Mouse (Mus musculus) lung, postnatal 0 days (tissue): ENCODE data around the gene Tbce. TPM values are rescaled to one million over a fixed set of nuclear protein-coding genes. Genes with fewer than 3 reads are reported as not detected.

Experiments
- ATAC-seq: fragments of 200-750 bp; cut with Nextera tagmentation; 2 replicates; pipeline ENCODE4 v1.8.0; 2017; ENCODE audit warnings: moderate library complexity
- DNase-seq: peaks from one replicate; pipeline ENCODE4 v3.0.0-alpha.2; 2016; ENCODE audit warnings: low spot score
- H3K27ac ChIP-seq: fragments of 300-500 bp; sonication (generic); 2 replicates; pipeline ENCODE4 v1.5.1; 2014; ENCODE audit warnings: antibody characterized with exemption, mild to moderate bottlenecking, low read length, mixed read lengths
- H3K27me3 ChIP-seq: fragments of 300-500 bp; sonication (generic); replicated peaks from 2 replicates; pipeline ENCODE4 v1.6.1; 2014; ENCODE audit warnings: low read length, mixed read lengths; ENCODE audit not compliant: insufficient read depth
- H3K36me3 ChIP-seq: fragments of 300-500 bp; sonication (generic); 2 replicates; pipeline ENCODE4 v1.6.1; 2014; ENCODE audit warnings: low read length, mixed read lengths; ENCODE audit not compliant: insufficient read depth
- H3K4me1 ChIP-seq: fragments of 300-500 bp; sonication (generic); 2 replicates; pipeline ENCODE4 v1.6.1; 2014; ENCODE audit warnings: antibody characterized with exemption, low read depth, low read length, mixed read lengths; ENCODE audit not compliant: insufficient read depth
- H3K4me2 ChIP-seq: fragments of 300-500 bp; sonication (generic); replicated peaks from 2 replicates; pipeline ENCODE4 v1.6.1; 2014; ENCODE audit warnings: low read depth, mild to moderate bottlenecking, low read length, moderate library complexity, mixed read lengths
- H3K4me3 ChIP-seq: fragments of 300-500 bp; sonication (generic); 2 replicates; pipeline ENCODE4 v1.5.1; 2014; ENCODE audit warnings: low read depth, low read length
- H3K9ac ChIP-seq: fragments of 300-500 bp; sonication (generic); replicated peaks from 2 replicates; pipeline ENCODE4 v1.6.1; 2014; ENCODE audit warnings: low read depth, mild to moderate bottlenecking
- H3K9me3 ChIP-seq: fragments of 300-500 bp; sonication (generic); 2 replicates; pipeline ENCODE4 v1.6.1; 2016; ENCODE audit warnings: low read length, mixed read lengths
- CTCF ChIP-seq: IDR thresholded peaks from 2 replicates; pipeline ENCODE4 v1.5.1; 2016; ENCODE audit warnings: antibody characterized with exemption, mild to moderate bottlenecking
- EP300 ChIP-seq: IDR thresholded peaks from 2 replicates; pipeline ENCODE4 v1.6.1; 2016; ENCODE audit warnings: antibody characterized with exemption, mild to moderate bottlenecking, control low read depth
- WGBS: fragments of 180-500 bp; shearing (Covaris S2); extraction: QIAGEN DNeasy Blood & Tissue Kit; methylation state at CpG from one replicate; pipeline ENCODE4 v1.1.7; 2014; 5-methylcytosine and 5-hydroxymethylcytosine counted together
- polyA plus RNA-seq: library from polyadenylated mRNA; unstranded; fragments of >200 nt; fragmentation: Nextera tagmentation; extraction: Ambion mirVana; gene quantifications from 2 replicates; pipeline ENCODE4 v1.2.1, GENCODE M21; 2015

Tbce gene
- polyA plus RNA-seq = 37.1 and 38.0 TPM in 2 replicates

DNA sequence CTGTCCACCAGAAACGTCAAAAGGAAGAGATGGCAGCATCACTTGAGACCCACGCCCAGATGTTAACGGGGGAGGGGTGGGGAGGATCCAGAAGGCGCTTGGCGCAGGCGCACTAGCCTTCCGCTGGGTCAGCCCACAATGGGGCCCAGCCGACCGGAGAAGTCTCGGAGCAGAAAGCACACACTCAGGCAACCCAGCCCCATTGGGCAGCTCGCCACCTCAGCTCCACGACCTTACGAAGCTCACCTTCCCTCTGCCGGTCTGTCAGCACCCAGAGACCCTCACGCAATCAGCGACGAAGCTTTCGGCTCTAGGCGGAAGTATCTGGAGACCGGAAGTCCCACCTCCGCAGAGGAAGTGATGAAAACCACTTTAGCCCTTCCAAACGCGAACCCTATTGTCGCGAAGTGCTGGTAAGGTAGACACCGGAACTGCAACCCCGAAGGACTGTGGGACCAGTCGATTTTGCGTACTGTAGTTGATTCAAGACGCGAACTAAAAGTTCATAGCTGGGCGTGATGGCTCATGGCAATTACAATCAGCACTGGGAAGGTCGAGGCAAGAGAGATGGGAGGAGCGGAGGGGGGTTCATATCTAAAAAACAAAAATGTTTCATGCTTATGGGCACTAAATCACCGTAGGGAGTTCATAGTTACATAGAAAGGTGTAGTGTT, at the start of gene Tbce:
Tbce (minus strand) TSS at position 347 of the 674 bp plus-strand sequence.
- Histone ChIP-seq H3K4me3 (peak within 1 kb of the TSS; percentile 79), H3K9me3 (no peaks in the 10 kb centered on the region), H3K27me3 (no peaks in the 10 kb centered on the region), H3K36me3 (no peaks in the 10 kb centered on the region), H3K9ac (peak within 1 kb of the TSS; percentile 87), H3K4me2 (peak within 1 kb of the TSS; percentile 75), H3K4me1 (peaks cover 12% of the 10 kb centered on the region), H3K27ac (peak within 1 kb of the TSS; percentile 97)
- DNase-seq (peak; percentile 95), ATAC-seq (peak; percentile 97)
- no peak; the same call in 1 of the 2 replicates for TF ChIP-seq EP300
- TF ChIP-seq CTCF = peak; percentile 38; the same call in 1 of the 2 replicates
- under 1% methylated on average over 35 of the region's 35 CpGs for WGBS

DNA sequence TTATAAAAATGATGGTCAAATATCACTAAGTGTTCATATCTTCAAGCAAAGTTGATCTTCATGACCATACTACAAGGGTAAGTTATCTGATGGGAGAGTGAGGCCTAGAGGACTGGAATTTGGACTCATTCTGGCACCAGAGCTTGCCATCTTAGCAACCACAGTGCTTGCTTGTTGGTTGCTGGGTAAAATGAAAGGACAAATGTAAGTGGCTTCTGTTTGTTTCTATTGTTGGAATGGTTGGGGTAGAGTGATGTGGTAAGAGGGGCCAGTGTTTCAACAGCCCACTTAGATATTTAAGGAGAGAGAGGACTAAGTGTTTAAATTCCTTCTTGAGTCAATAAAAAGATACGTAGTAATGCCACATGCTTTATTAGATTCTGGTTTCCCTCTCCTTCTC, 49.2 kb upstream of the Tbce start:
- WGBS = 56% methylated on average over 1 of the region's 1 CpGs
- DNase-seq (peak; percentile 92), ATAC-seq (peak; percentile 98)
- TF ChIP-seq CTCF = no peak
- TF ChIP-seq EP300 = peak; percentile 97
- no peak overlapping the region for H3K4me2 ChIP-seq
- H3K9ac ChIP-seq = no peak overlapping the region
- H3K4me1 ChIP-seq = no peaks in the 10 kb centered on the region
- H3K27me3 ChIP-seq = no peaks in the 10 kb centered on the region
- 0 out of 2 replicates have a peak overlapping the region, but pooled peaks have one; percentile 22 for H3K27ac ChIP-seq
- H3K4me3 ChIP-seq = no peak overlapping the region
- no peaks in the 10 kb centered on the region for H3K36me3 ChIP-seq
- H3K9me3 ChIP-seq = no peaks in the 10 kb centered on the region

DNA sequence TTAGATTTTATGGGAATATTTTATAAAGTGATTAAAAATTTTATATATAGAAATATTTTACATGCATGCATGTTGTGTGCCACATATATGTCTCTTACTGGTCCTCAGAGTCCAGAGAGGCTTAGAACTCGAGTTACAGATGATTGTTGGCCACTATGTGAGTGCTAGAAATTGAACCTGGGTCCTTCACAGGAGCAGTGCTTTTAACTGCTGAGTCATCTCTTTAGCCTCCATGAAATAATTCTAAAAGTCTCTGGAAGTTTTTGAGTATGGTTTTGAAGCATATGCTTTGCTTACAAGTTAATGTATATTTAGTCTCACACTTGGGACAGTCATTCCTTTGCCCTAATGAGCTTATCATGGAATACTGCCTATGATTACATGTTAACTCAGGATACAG, 35.9 kb upstream of the Tbce start:
- no peaks in the 10 kb centered on the region for H3K4me1 ChIP-seq
- H3K27me3 ChIP-seq = no peaks in the 10 kb centered on the region
- no peak for ATAC-seq
- H3K9ac ChIP-seq = no peak overlapping the region
- no peak overlapping the region for H3K4me3 ChIP-seq
- H3K4me2 ChIP-seq = no peak overlapping the region
- no peak for TF ChIP-seq CTCF
- TF ChIP-seq EP300 = no peak
- 70% methylated on average over 1 of the region's 1 CpGs for WGBS
- H3K36me3 ChIP-seq = no peaks in the 10 kb centered on the region
- DNase-seq = no peak
- no peaks in the 10 kb centered on the region for H3K9me3 ChIP-seq
- H3K27ac ChIP-seq = no peak overlapping the region

DNA sequence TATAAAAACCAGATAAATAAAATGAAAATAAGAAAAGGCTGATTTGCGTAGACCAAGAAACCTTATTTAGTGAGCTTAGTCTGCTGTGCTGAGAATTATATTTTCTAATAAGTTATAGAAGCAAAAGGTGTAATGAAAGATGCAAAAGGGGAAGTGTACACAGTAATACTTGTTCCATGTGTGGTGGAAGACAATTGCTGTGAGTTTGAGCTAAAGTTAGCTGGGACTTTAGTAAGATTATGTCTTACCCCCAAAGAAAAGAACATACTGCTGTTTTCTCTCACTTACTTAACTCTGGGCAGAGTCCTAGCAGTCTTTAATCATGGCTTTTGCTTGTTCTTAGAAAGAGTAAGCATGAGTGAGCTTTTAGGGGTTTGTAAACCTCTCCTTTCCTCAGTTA, 34.9 kb upstream of the Tbce start:
- no peaks in the 10 kb centered on the region for H3K4me1 ChIP-seq
- TF ChIP-seq CTCF (no peak), EP300 (no peak)
- no peaks in the 10 kb centered on the region for H3K36me3 ChIP-seq
- DNase-seq = no peak
- H3K9me3 ChIP-seq = no peaks in the 10 kb centered on the region
- H3K27ac ChIP-seq = no peak overlapping the region
- no peak overlapping the region for H3K4me3 ChIP-seq
- no peak overlapping the region for H3K9ac ChIP-seq
- no peak overlapping the region for H3K4me2 ChIP-seq
- WGBS = 95% methylated on average over 1 of the region's 1 CpGs
- ATAC-seq = no peak
- no peaks in the 10 kb centered on the region for H3K27me3 ChIP-seq

DNA sequence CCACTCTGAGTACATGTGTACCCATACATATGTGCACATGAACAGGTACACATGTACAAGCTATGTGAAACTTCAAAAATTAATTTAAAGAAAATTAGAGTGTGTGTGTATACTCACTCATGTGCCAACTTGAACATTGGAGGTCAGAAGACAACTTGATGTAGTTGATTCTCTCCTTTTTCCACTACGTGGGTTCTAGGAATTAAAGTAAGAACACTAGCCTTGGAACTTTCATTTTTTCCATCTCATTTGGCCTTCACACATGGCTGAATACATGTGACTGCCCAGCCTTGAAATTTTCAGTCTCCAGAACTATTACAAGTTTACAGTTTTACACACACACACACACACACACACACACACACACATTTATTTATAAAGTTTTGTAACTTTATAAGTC, 29.9 kb upstream of the Tbce start:
- H3K4me3 ChIP-seq = no peak overlapping the region
- WGBS = 90% methylated on average over 1 of the region's 1 CpGs
- H3K36me3 ChIP-seq = no peaks in the 10 kb centered on the region
- no peak for TF ChIP-seq CTCF
- no peak for TF ChIP-seq EP300
- H3K9me3 ChIP-seq = no peaks in the 10 kb centered on the region
- no peak for ATAC-seq
- H3K27ac ChIP-seq = no peak overlapping the region
- H3K9ac ChIP-seq = no peak overlapping the region
- no peak for DNase-seq
- H3K4me2 ChIP-seq = no peak overlapping the region
- H3K4me1 ChIP-seq = no peaks in the 10 kb centered on the region
- H3K27me3 ChIP-seq = no peaks in the 10 kb centered on the region

DNA sequence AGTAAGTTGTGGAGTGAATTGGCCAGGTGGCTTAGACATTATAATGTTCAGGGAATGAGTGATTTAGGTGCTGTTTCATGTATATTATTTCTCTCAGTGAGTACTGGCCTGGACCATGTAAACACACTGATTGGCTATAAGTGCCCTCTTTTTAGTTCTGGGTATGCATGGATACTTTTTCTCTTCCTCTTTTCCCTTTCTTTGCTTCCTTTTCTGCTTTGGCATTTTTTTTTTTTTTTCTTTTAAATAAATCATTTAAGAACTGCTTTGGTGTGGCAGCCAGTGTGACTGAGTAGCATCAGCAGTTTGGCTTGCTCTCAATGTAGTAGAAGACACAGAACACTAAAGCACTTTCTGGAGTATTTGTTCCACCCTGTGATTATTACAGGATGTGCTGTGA, 28.6 kb upstream of the Tbce start:
- Histone ChIP-seq H3K4me1 (no peaks in the 10 kb centered on the region), H3K36me3 (no peaks in the 10 kb centered on the region), H3K4me2 (no peak overlapping the region), H3K4me3 (no peak overlapping the region), H3K27me3 (no peaks in the 10 kb centered on the region), H3K27ac (no peak overlapping the region), H3K9me3 (no peaks in the 10 kb centered on the region), H3K9ac (no peak overlapping the region)
- no peak for ATAC-seq
- DNase-seq = no peak
- TF ChIP-seq EP300 (no peak), CTCF (no peak)

DNA sequence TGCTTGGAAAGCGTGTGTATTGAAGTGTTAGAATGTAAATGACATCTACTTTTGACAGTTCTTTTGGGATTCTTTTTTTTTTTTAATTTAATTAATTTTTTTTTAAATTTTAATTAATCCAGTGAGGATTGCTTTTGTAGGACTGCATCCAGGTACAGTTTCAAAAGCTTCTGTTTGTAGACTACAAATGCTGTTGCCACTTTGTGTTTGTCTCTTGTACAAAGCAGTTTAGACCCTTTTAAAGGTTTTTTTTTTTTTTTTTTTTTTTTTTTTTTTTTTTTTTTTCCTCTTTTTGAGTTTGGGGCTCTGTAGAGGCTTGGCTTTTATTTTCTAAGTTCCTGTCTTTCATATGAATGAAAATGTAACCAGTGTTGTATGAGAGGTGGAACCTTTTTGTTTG, 26.3 kb upstream of the Tbce start:
- H3K9me3 ChIP-seq = no peaks in the 10 kb centered on the region
- H3K27ac ChIP-seq = no peak overlapping the region
- DNase-seq (no peak), ATAC-seq (no peak)
- TF ChIP-seq EP300 = no peak
- TF ChIP-seq CTCF = no peak
- H3K36me3 ChIP-seq = no peaks in the 10 kb centered on the region
- H3K4me2 ChIP-seq = no peak overlapping the region
- H3K9ac ChIP-seq = no peak overlapping the region
- no peak overlapping the region for H3K4me3 ChIP-seq
- peaks cover 6% of the 10 kb centered on the region; the same call in 1 of the 2 replicates for H3K4me1 ChIP-seq
- 50% methylated on average over 1 of the region's 1 CpGs for WGBS
- no peaks in the 10 kb centered on the region for H3K27me3 ChIP-seq
